Mouse (Mus musculus): ENCODE results near the gene Slit3.

The Slit3 gene

GRCm38 (mm10) chr11:35513343-35513742 lies 392.3 kb downstream of the Slit3 start:
- no peak for DNase-seq (ENCODE audit: low spot score in 2 of 2)

DNA sequence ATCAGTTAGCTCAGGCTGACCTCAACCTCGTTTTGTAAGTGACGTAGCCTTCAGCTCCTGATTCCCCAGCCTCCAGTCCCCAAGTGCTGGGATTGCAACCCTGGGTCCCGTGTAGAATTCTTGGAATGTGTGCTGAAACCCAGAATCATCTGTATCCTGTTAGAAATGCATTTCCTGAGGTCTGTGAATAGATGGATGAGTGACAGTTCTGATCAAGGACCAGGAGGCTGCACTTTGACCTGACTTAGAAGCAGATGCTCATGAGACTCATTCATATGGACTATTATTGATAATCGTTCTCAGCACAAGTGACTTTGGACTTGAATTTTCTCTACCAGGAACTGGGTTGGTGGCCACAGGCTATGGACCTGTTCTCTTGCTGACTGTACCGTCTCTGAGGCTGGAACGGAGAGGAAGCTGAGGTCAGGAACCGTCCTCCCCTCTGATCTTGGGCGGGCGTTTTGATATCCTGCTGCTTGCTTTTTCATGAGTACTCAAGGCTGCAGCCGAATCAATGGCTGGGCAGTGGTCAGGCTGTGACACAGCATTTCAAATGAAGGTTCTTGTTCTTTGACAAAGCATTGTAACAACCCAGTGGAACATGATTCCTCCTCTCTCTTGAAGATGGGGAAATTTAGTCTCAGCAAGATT lies 401.9 kb downstream of the Slit3 start:
- no peak for DNase-seq (ENCODE audit: low spot score in 2 of 2)

DNA sequence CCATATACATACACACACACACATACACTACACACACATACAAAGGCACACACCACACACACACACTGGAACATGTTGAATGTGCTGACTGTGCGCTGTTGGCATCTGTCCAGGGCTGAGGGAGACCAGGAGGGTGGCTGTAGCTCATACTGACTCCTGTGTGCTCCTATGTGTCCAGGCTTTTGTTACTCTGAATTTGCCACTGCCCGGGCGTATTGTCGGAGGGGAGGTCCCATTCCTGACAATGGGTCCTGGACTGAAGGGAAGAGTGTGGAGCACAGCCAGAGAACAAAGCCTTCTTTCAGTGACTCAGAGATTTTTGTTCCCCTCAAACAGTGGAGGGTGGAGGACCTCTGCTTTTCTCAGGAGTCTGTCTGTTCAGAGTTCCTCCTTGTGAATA lies 402.7 kb downstream of the Slit3 start:
- DNase-seq (ENCODE audit: low spot score in 2 of 2), result no peak

GRCm38 (mm10) chr11:35526219-35526762 lies 405.3 kb downstream of the Slit3 start:
- no peak for DNase-seq (ENCODE audit: low spot score in 2 of 2)

DNA sequence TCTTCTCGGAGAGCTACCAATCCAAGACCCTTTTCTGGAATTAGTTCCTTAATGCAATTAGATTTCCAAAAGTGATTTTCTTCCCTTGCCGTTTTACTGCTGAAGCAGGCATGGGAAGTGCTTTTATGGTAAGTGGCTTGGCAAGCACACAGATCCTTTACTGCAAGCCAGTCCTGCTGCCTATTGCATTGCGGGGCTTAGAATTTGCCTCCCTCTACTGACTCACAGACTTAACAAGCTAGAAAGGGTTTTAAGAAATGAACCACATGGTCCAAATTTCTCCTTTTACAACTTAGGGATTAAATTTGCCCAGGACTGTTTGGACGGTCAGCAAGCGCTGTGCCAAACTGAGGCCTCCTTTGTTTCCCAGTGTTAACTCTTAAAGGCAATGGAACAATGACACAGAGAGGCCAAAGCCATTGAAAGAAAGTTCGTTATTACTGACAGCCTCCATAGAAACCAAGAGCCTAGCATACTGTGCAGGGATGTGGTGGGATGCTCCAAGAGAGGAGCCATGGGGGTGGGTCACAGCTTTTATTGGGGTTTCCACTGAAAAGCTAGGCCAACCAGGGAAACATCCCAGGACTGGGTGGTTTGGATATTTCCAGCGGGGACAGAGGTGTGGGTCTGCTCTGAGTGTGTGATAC lies 406.9 kb downstream of the Slit3 start:
- no peak for DNase-seq (ENCODE audit: low spot score in 2 of 2)

DNA sequence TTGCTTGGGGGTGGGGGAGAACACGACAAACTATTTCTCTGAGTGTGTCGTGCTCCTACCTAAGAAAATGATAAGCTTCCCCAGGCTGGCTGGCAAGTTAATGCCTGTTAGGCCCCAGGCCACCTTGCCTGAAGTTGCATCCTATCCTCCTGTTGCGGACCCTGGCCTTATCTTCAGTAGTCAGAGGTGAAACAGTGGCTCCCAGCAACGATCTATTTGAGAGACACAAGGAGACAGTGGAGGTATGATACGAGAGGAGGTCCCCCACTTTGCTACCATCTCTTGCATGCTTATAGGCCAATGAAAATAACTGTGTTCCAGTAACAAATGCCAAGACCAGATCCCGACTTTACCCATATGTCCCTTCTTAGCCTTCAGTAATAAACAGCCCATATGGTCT lies 414.0 kb downstream of the Slit3 start:
- DNase-seq (ENCODE audit: low spot score in 2 of 2), result no peak

- no peak for DNase-seq (ENCODE audit: low spot score in 2 of 2)
Measured at GRCm38 (mm10) chr11:35537128-35538088, 416.4 kb downstream of the Slit3 start.

DNA sequence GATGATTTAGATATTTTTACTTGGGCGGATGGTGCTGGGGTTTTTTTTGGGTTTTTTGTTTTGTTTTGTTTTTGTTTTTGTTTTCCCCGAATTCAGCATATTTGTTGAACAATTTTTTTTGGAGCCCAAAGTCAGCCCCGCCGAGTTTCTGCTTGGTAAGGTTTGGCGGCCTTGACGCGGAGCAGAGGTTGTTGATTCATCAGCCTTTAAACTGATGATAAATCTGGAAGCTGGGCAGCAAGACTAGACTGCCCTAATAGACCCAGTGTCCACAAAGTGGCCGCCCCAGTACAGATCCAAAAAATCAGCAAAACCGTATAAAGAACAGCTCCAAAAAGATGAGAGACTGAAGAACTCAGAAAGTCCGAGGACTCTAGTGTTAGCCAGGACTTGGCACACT lies 421.7 kb downstream of the Slit3 start:
- DNase-seq (ENCODE audit: low spot score in 2 of 2), result no peak

DNA sequence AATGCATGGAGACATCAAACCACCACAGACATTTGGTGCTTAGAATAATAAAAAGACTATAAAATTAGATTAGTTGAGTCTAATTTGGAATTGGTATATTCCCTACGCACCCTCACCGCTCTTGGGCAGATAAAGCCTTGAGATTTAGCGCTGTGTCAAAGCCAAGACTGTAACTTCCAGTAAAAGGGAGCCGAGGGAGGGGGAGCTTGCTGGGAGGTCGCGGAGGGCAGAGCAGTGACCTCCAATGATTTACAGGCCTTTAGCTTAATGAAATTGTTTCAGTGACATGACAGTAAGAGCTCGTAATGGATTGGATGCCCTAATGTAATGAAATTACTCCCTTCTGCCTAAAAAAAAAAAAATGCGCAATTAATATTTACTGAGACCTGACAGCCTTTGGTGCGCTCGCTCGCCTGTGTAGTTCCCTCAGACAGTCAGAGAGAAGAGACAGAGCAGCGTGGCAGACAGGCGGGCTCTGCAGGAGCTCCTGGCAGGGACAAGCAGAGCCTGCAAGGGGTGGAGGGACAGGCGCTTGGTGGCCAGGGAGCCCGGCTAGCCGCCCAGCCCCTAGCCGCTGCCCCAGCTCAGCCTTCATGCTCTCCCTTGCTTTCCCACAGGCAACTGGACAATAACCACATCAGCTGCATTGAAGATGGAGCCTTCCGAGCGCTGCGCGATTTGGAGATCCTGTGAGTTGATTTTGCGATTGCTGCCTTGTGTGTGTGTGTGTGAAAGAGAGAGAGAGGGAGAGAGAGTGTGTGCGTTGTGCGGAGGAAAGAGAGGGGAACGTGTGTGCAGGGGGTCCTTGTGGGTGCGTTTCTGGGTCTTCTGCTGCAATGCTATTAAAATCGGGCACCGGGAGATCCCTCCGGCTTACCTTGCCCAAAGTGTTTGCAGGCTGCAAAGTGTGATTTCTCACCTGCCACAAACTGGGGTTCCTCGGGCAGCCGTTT lies 423.4 kb downstream of the Slit3 start:
- DNase-seq (ENCODE audit: low spot score in 2 of 2), result no peak

DNA sequence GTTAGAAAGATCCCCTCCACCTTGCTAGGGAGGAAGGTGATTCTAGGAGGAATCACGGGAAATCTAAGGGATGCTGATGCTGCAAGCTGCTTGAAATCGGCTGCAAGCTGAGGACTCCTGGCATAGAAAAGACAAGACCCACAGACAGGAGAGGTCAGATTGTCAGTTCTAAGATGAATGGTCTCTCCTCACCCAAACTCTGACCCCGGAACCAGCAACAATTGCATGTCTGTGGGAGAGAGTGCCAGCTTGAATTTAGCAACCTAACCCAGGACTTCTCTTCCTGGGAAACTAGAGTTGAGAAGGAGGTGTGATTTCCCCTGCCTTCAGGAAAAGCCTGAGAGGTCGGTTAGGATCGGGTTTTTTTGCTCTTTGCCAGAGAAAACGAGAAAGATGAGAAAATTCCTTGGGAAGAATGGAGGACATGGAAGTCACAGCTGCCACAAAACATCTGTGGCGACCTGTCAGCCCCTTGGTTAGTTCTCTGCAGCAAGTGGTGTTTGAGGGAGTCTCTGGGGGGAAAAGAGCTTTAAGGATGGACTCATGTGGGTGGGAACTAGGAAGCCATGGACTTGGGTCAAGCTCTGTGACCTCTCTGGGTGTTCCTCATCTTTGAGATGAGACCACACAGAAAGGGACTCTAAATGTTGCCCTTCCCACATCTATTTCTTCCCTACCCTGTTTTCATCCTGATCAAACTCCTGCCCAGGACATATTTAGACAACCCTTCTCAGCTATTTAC lies 425.2 kb downstream of the Slit3 start:
- no peak for DNase-seq (ENCODE audit: low spot score in 2 of 2)

DNA sequence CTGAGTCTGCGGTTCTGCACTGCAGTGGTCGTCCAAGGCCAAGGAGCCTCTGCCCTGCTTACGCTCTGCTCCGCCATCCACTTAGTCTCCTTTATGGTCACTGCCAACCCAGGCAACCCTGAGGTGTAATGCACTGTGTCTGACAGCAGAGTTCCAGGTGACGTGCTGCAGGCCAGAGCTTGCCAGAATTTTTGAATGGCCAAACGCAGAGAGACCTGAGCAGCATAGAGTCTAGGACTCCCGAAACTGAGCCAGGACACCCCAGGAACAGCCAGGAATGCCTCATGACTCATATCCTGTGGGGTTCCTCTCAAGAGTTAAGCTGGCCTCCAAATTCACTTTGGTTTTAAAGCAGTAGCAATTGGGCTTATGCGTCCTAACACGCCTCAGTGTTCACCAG lies 429.0 kb downstream of the Slit3 start:
- no peak for DNase-seq (ENCODE audit: low spot score in 2 of 2)

DNA sequence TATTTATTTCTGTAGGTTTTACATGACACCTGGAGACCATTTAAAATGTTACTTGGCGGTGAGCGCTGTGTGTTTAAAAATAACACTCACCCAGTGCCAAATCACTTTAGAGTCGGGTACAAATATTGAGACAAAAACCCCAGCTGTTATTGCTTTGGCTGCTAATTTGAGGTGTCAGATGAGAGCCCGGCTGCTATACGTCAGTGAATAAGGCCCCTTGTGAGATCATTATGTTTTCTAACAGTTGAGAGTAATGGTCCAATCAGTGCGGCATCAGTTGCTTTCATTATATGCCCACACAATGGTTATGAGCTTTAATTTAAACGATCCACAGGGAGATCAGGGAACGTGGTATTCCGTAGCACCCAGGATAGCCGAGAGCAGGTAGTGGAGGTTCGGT lies 435.2 kb downstream of the Slit3 start:
- no peak for DNase-seq (ENCODE audit: low spot score in 2 of 2)

GRCm38 (mm10) chr11:35557476-35557875 lies 436.5 kb downstream of the Slit3 start:
- no peak for DNase-seq (ENCODE audit: low spot score in 2 of 2)

GRCm38 (mm10) chr11:35558311-35558710 lies 437.3 kb downstream of the Slit3 start:
- DNase-seq (ENCODE audit: low spot score in 2 of 2), result no peak

GRCm38 (mm10) chr11:35559386-35559785 lies 438.4 kb downstream of the Slit3 start:
- DNase-seq (ENCODE audit: low spot score in 2 of 2), result no peak

DNA sequence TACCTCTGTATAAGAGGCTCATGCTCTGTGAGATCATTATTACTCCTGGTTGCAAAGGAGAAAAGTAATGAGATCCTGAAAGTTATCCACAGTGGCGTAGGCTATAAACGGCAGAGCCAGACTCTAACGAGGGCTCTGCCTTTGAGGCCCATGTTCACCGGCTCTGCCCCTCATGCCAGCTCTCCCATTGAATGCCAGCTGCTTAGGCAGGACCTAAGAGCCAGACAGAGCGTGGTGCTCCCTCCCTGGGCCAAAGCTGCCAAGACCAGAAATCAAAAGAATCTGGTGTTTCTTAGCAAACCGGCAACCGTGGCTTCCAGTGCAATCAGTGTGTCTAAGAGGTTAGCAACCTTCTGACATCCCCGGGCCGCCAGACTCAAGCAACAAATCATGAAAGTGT lies 440.7 kb downstream of the Slit3 start:
- no peak for DNase-seq (ENCODE audit: low spot score in 2 of 2)

DNA sequence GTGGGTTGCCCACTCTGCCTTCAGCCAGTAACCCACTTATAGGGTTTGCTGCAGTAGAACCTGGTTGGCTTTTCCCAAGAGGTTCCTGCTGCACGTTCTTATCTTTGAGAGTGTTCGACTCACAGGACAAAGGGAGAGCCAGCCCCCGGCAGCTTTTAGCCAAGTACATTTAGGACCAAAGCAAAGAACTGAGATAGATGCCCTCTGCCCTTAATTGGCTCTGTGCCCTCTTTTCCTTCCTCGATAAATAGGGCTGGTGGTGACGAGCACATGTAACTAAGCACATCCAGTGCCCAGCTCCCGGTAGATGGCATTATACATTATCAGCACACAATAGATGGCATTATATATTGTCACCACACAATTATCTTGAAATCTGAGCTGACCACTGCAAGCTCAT lies 444.3 kb downstream of the Slit3 start:
- no peak for DNase-seq (ENCODE audit: low spot score in 2 of 2)

DNA sequence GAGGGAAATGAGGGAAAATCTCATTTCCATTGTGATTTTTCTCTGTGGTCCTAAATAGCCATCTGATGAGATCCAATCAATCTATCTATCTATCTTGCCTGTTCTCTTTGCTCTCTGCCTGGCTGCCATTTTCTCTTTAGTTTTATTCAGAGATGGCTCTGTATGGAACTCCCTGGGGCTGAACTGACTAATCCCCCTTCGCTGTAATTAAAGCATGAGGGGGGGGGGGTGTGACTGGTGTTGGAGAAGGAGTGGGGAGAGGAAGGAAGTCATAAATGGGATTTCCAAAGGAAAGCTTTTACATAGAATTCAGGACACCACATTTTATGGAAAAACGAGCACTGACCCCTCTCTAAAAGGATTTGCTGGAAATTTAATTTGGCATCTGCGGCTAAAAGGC lies 445.7 kb downstream of the Slit3 start:
- DNase-seq (ENCODE audit: low spot score in 2 of 2), result no peak

GRCm38 (mm10) chr11:35569126-35569916 lies 448.3 kb downstream of the Slit3 start:
- DNase-seq (ENCODE audit: low spot score in 2 of 2), result no peak

GRCm38 (mm10) chr11:35569957-35570356 lies 448.9 kb downstream of the Slit3 start:
- no peak for DNase-seq (ENCODE audit: low spot score in 2 of 2)

All from natural killer cell, adult 2 months (primary cell).